Mouse (Mus musculus) limb, embryonic 12.5 days (tissue): ENCODE measurements at regions not wholly inside any gene's neighbourhood (a gene's known extent, or its start where the extent isn't known, plus 50 kb on each side); places are given as distances from the start of the nearest gene placed in this dataset.
A peak's percentile ranks its signal among the peaks of the same experiment; 100 is the strongest.
"Not testable (repeated sequence)": the region's sequence is repeated elsewhere in the genome, so short reads cannot be mapped to it uniquely, and the experiment has no call there.

Experiments
- ATAC-seq: fragments of 200-750 bp; cut with Nextera tagmentation; 2 replicates; pipeline ENCODE4 v1.8.0; 2017; ENCODE audit warnings: low read depth, moderate TSS enrichment; ENCODE audit not compliant: insufficient number of reproducible peaks, insufficient read depth, low FRiP score, low TSS enrichment
- H3K27ac ChIP-seq: fragments of 300-500 bp; sonication (generic); 2 replicates; pipeline ENCODE4 v1.5.1; 2016; ENCODE audit warnings: mild to moderate bottlenecking, moderate library complexity
- H3K27me3 ChIP-seq: fragments of 300-500 bp; sonication (generic); 2 replicates; pipeline ENCODE4 v1.6.1; 2016; ENCODE audit warnings: mild to moderate bottlenecking, moderate library complexity
- H3K36me3 ChIP-seq: fragments of 300-500 bp; sonication (generic); 2 replicates; pipeline ENCODE4 v1.6.1; 2016; ENCODE audit warnings: mild to moderate bottlenecking, moderate library complexity
- H3K4me1 ChIP-seq: fragments of 300-500 bp; sonication (generic); replicated peaks from 2 replicates; pipeline ENCODE4 v1.6.1; 2016
- H3K4me2 ChIP-seq: fragments of 300-500 bp; sonication (generic); 2 replicates; pipeline ENCODE4 v1.6.1; 2016; ENCODE audit warnings: mild to moderate bottlenecking, moderate library complexity
- H3K4me3 ChIP-seq: fragments of 300-500 bp; sonication (generic); replicated peaks from 2 replicates; pipeline ENCODE4 v1.5.1; 2016; ENCODE audit warnings: mild to moderate bottlenecking
- H3K9ac ChIP-seq: fragments of 300-500 bp; sonication (generic); replicated peaks from 2 replicates; pipeline ENCODE4 v1.6.1; 2016; ENCODE audit warnings: mild to moderate bottlenecking, moderate library complexity
- H3K9me3 ChIP-seq: fragments of 300-500 bp; sonication (generic); 2 replicates; pipeline ENCODE4 v1.6.1; 2016; ENCODE audit warnings: mild to moderate bottlenecking, moderate library complexity
- WGBS: fragments of 180-500 bp; shearing (Covaris S2); methylation state at CpG from one replicate; pipeline ENCODE4 v1.1.7; 2016; 5-methylcytosine and 5-hydroxymethylcytosine counted together

GRCm38 (mm10) chr6:107218309-107218708 lies 311.3 kb upstream of the Lrrn1 start:
- Histone ChIP-seq H3K4me2 (no peak overlapping the region), H3K9ac (no peak overlapping the region), H3K27ac (no peak overlapping the region), H3K4me3 (no peak overlapping the region), H3K27me3 (no peaks in the 10 kb centered on the region), H3K9me3 (no peaks in the 10 kb centered on the region), H3K36me3 (no peaks in the 10 kb centered on the region), H3K4me1 (no peaks in the 10 kb centered on the region)
- no peak for ATAC-seq
- 86% methylated on average over 2 of the region's 2 CpGs for WGBS

GRCm38 (mm10) chr6:107218721-107219120 lies 310.8 kb upstream of the Lrrn1 start:
- 74% methylated on average over 4 of the region's 4 CpGs for WGBS
- Histone ChIP-seq H3K4me2 (no peak overlapping the region), H3K27me3 (no peaks in the 10 kb centered on the region), H3K4me3 (no peak overlapping the region), H3K36me3 (no peaks in the 10 kb centered on the region), H3K27ac (no peak overlapping the region), H3K9me3 (no peaks in the 10 kb centered on the region), H3K4me1 (no peaks in the 10 kb centered on the region), H3K9ac (no peak overlapping the region)
- ATAC-seq: no peak

DNA sequence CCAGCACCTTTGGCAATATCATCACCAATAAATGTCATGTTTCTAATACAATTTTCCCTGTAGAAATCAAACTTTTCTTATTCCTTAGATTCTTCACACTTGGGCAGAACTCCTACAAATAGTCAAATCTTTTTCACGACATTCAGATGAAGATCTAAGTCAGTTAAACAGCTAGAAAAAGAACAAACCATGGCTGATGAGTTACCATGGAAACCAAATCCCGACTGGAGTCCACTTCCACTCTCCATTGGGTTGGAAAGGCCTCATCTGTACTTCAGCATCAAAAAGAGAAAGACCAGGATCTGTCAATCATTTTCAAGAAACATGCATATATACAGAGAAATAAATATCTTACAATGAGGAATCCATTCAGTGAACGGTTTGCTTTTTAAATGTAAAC lies 307.0 kb upstream of the Lrrn1 start:
- no peak for ATAC-seq
- no peak overlapping the region for H3K4me3 ChIP-seq
- no peaks in the 10 kb centered on the region for H3K4me1 ChIP-seq
- no peak overlapping the region for H3K4me2 ChIP-seq
- WGBS: 78% methylated on average over 3 of the region's 3 CpGs
- no peaks in the 10 kb centered on the region for H3K9me3 ChIP-seq
- H3K36me3 ChIP-seq: no peaks in the 10 kb centered on the region
- no peak overlapping the region for H3K9ac ChIP-seq
- no peaks in the 10 kb centered on the region for H3K27me3 ChIP-seq
- no peak overlapping the region for H3K27ac ChIP-seq

GRCm38 (mm10) chr6:107229843-107230242 lies 299.7 kb upstream of the Lrrn1 start:
- H3K27ac ChIP-seq, H3K9ac ChIP-seq, H3K9me3 ChIP-seq, H3K4me3 ChIP-seq, H3K27me3 ChIP-seq, H3K4me2 ChIP-seq, H3K4me1 ChIP-seq, ATAC-seq, H3K36me3 ChIP-seq: not testable (repeated sequence)
- WGBS: 83% methylated on average over 6 of the region's 6 CpGs

- Histone ChIP-seq H3K27me3 (no peaks in the 10 kb centered on the region), H3K27ac (no peak overlapping the region), H3K9me3 (no peaks in the 10 kb centered on the region), H3K36me3 (no peaks in the 10 kb centered on the region), H3K4me2 (no peak overlapping the region), H3K4me3 (no peak overlapping the region), H3K4me1 (no peaks in the 10 kb centered on the region), H3K9ac (no peak overlapping the region)
- 87% methylated on average over 3 of the region's 3 CpGs for WGBS
- no peak for ATAC-seq
Measured at GRCm38 (mm10) chr6:107237692-107238091, 291.9 kb upstream of the Lrrn1 start.

GRCm38 (mm10) chr6:107243981-107244380 lies 285.6 kb upstream of the Lrrn1 start:
- H3K4me3 ChIP-seq: no peak overlapping the region
- WGBS: 55% methylated on average over 3 of the region's 3 CpGs

DNA sequence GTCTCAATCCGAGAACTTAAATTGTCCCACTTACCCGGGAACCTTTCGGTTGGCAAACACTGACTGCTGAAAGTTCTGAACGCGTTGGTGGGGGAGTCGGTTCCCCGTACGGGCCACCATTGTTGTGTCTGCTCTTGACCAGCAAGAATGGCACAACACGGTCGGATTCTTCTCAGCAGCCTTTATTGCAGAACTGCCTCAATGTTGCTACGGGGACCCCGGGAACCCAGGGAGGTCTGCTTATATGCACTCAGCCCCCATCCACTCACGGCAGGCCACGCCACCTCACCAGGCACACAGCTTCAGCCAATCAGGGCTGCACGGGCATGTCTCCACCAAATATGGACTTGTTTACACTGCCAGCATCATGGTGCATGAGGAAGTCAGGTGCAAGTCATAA lies 249.2 kb upstream of the Lrrn1 start:
- no peaks in the 10 kb centered on the region for H3K27me3 ChIP-seq
- no peak overlapping the region for H3K9ac ChIP-seq
- H3K27ac ChIP-seq: no peak overlapping the region
- no peak overlapping the region for H3K4me2 ChIP-seq
- ATAC-seq: no peak
- no peaks in the 10 kb centered on the region for H3K4me1 ChIP-seq
- no peaks in the 10 kb centered on the region for H3K9me3 ChIP-seq
- H3K36me3 ChIP-seq: no peaks in the 10 kb centered on the region
- WGBS: 93% methylated on average over 15 of the region's 15 CpGs
- no peak overlapping the region for H3K4me3 ChIP-seq

More at GRCm38 (mm10) chr6:107243981-107244380, 285.6 kb upstream of the Lrrn1 start:
- no peaks in the 10 kb centered on the region for H3K4me1 ChIP-seq
- H3K27ac ChIP-seq: no peak overlapping the region
- no peak for ATAC-seq
- H3K9ac ChIP-seq: no peak overlapping the region
- no peaks in the 10 kb centered on the region for H3K9me3 ChIP-seq
- no peaks in the 10 kb centered on the region for H3K27me3 ChIP-seq
- H3K4me2 ChIP-seq: no peak overlapping the region
- H3K36me3 ChIP-seq: no peaks in the 10 kb centered on the region

GRCm38 (mm10) chr6:107290850-107291249 lies 238.7 kb upstream of the Lrrn1 start:
- Histone ChIP-seq H3K36me3 (no peaks in the 10 kb centered on the region), H3K4me2 (no peak overlapping the region), H3K27ac (no peak overlapping the region), H3K9me3 (no peaks in the 10 kb centered on the region), H3K9ac (no peak overlapping the region), H3K4me3 (no peak overlapping the region), H3K27me3 (no peaks in the 10 kb centered on the region), H3K4me1 (no peaks in the 10 kb centered on the region)
- ATAC-seq: no peak
- 85% methylated on average over 3 of the region's 3 CpGs for WGBS

GRCm38 (mm10) chr6:107303676-107304369 lies 225.7 kb upstream of the Lrrn1 start:
- no peak overlapping the region for H3K27ac ChIP-seq
- ATAC-seq: no peak
- H3K4me3 ChIP-seq: no peak overlapping the region
- WGBS: 79% methylated on average over 1 of the region's 1 CpGs
- H3K9ac ChIP-seq: no peak overlapping the region
- no peaks in the 10 kb centered on the region for H3K36me3 ChIP-seq
- H3K27me3 ChIP-seq: no peaks in the 10 kb centered on the region
- H3K9me3 ChIP-seq: no peaks in the 10 kb centered on the region
- no peaks in the 10 kb centered on the region for H3K4me1 ChIP-seq
- no peak overlapping the region for H3K4me2 ChIP-seq

GRCm38 (mm10) chr6:107319565-107319964 lies 210.0 kb upstream of the Lrrn1 start:
- no peak overlapping the region for H3K4me3 ChIP-seq
- H3K4me2 ChIP-seq: no peak overlapping the region
- no peaks in the 10 kb centered on the region for H3K9me3 ChIP-seq
- H3K4me1 ChIP-seq: no peaks in the 10 kb centered on the region
- H3K27ac ChIP-seq: no peak overlapping the region
- H3K36me3 ChIP-seq: no peaks in the 10 kb centered on the region
- no peak overlapping the region for H3K9ac ChIP-seq
- no peak for ATAC-seq
- H3K27me3 ChIP-seq: no peaks in the 10 kb centered on the region
- 80% methylated on average over 1 of the region's 1 CpGs for whole genome bisulfite sequencing

DNA sequence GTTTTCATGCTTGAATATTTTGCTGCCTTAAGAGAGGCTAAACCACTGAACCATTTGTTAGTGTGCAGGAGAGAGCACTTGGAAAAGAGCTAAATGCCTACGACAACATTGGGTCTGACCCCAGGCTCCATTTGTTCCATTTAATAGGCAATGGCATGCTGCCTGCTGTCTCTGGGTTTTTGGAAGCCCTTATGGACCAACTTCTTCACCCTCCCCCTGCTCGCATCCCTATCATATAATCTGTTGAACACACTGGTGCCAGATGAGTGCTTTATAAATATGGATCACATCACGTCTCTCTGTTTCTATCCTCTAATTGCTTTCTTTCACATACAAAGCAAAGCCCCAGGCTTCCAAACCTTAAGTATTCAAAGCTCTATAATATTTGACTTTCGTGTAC lies 179.1 kb upstream of the Lrrn1 start:
- no peak overlapping the region for H3K27ac ChIP-seq
- no peaks in the 10 kb centered on the region for H3K4me1 ChIP-seq
- 83% methylated on average over 4 of the region's 4 CpGs for WGBS
- H3K9ac ChIP-seq: no peak overlapping the region
- H3K4me2 ChIP-seq: no peak overlapping the region
- ATAC-seq: no peak
- H3K27me3 ChIP-seq: no peaks in the 10 kb centered on the region
- no peak overlapping the region for H3K4me3 ChIP-seq
- H3K9me3 ChIP-seq: no peaks in the 10 kb centered on the region
- H3K36me3 ChIP-seq: no peaks in the 10 kb centered on the region

DNA sequence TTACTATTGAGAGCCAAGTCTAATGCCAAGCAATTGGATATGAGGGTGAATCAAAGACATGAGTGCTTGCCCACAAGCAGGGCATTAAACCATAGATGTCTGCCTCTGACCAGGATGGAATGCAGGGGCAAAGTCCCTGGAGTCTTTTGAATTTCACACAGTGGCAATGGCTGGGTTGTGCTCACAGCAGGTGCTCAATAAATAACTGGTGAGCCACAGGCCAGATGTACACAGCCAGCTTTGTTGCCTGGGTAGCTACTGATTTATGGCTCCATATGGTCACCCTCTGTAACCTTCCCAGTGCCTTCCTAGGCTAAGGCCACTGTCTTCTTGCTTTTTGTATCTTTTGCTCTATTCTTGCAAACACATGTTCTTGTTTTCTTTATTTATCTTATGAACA lies 154.3 kb upstream of the Lrrn1 start:
- peaks cover 6% of the 10 kb centered on the region for H3K4me1 ChIP-seq
- no peak overlapping the region for H3K9ac ChIP-seq
- H3K4me2 ChIP-seq: no peak overlapping the region
- ATAC-seq: 0 out of 2 replicates have a peak, but pooled peaks have one; percentile 59
- no peak overlapping the region for H3K4me3 ChIP-seq
- no peaks in the 10 kb centered on the region for H3K36me3 ChIP-seq
- no peaks in the 10 kb centered on the region for H3K9me3 ChIP-seq
- no peak overlapping the region for H3K27ac ChIP-seq
- H3K27me3 ChIP-seq: no peaks in the 10 kb centered on the region
